Comparison of ENCODE assay signal across 21 mouse cellular contexts in the genomic region with DNA sequence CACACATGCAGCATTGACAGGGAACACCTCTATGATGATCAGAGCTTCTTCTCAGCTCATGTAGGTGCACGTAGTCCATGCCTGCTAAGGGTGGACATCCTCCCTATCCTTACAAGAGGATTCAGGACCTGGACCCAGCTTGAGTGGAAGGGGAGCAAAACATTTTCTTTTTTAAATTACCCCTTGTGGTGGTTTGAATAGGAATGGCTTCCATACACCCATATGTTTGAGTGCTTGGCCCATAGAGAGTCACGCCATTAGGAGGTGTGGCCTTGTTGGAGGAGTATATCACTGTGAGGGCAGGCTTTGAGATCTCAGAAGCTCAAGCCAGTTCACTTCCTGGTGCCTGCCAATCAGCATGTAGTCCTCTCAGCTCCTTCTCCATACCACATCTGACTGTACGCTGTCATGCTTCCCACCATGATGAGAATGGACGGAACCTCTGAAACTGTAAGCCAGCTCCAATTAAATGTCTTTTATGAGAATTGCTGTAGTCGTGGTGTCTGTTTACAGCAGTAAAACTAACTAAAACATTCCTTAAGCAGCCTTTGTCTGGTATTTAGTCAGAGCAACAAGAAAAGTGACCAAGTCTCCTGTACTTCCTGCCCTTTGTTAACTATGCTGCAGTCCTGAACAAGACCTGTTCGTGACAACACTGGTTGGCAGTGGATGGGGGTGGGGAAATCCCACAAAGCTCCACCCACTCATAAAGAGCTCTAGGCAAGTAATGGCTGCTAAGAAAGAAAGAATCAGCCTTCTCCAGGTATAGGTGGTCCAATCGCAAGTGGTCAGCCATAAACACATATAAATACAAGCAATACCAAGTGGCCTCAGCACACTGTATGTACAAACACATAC. TPM values are rescaled to one million over a fixed set of nuclear protein-coding genes. Genes with fewer than 3 reads are reported as not detected.
DNase-seq lines count a peak whose midpoint lies in the region; ATAC-seq and TF ChIP-seq lines count a peak whose summit lies in the region.
"Had no signal": no experiment of that assay in that cellular context is flagged by ENCODE, and none has a peak within 500 bp of the region (broad histone marks: within the 10 kb centered on the region; RNA-seq: fewer than 3 reads in every experiment).

No protein-coding gene starts in this region.

- H3K27me3 ChIP-seq in megakaryocyte, embryonic 14.5 days (replicated peaks), result peaks cover 3% of the 10 kb centered on the region
- H3K27me3 ChIP-seq in cerebellum, adult 2 months (ENCODE audit: control insufficient read depth, insufficient read depth, low read length), result no peaks in the 10 kb centered on the region
- H3K27me3 ChIP-seq: forebrain, embryonic 12.5 days; heart, embryonic 15.5 days; midbrain, embryonic 15.5 days had no signal

- peak overlapping the region; percentile 56 for H3K4me3 ChIP-seq in megakaryocyte, embryonic 14.5 days (replicated peaks)
- no peak overlapping the region for H3K4me3 ChIP-seq in cerebellum, adult 2 months (replicated peaks; ENCODE audit: insufficient read depth, low read depth, low read length)
- H3K4me3 ChIP-seq: forebrain, embryonic 12.5 days; heart, embryonic 15.5 days; midbrain, embryonic 15.5 days had no signal

- no peaks in the 10 kb centered on the region for H3K36me3 ChIP-seq in megakaryocyte, embryonic 14.5 days (replicated peaks; ENCODE audit: low read length)
- H3K36me3 ChIP-seq: forebrain, embryonic 12.5 days; G1E; heart, embryonic 15.5 days; midbrain, embryonic 15.5 days had no signal

- WGBS in cerebellum, adult 2 months, result 88% methylated on average over 7 of the region's 7 CpGs

- no peak for TF ChIP-seq CTCF in cerebellum, adult 2 months (IDR thresholded peaks at IDR 0.05; ENCODE audit: borderline replicate concordance, insufficient read depth, low read depth, low read length)

- ATAC-seq in megakaryocyte, adult 5-6 weeks (ENCODE audit: poor library complexity, severe bottlenecking), result no peak
- ATAC-seq: lung, postnatal 0 days; midbrain, embryonic 15.5 days had no signal

- DNase-seq in Muller cell, postnatal 12 days (ENCODE audit: inconsistent ontology term), result peak; percentile 52
- peak; percentile 69 for DNase-seq in induced T-regulatory cell, adult 2 months (ENCODE audit: low read depth)
- DNase-seq in cerebellum, adult 2 months, result no peak
- DNase-seq in frontal cortex, postnatal 25 days (ENCODE audit: low spot score in 2 of 2), result no peak
- no peak for DNase-seq in right cerebral cortex, postnatal 25 days
- DNase-seq: adrenal gland, adult 2 months; cerebellum, postnatal 14 days; embryo, embryonic 11 days; gastrocnemius, postnatal 25 days; kidney, adult 9 months; kidney, postnatal 36 days; liver; right cerebral cortex, postnatal 14 days; thymus, adult 2 months had no signal

- H3K9me3 ChIP-seq in megakaryocyte, embryonic 14.5 days, result no peaks in the 10 kb centered on the region
- H3K9me3 ChIP-seq: forebrain, embryonic 12.5 days; heart, embryonic 15.5 days; midbrain, embryonic 15.5 days had no signal

- peaks cover 37% of the 10 kb centered on the region for H3K4me1 ChIP-seq in megakaryocyte, embryonic 14.5 days
- no peaks in the 10 kb centered on the region for H3K4me1 ChIP-seq in cerebellum, adult 2 months (ENCODE audit: control insufficient read depth, insufficient read depth, low read length)
- H3K4me1 ChIP-seq: forebrain, embryonic 12.5 days; midbrain, embryonic 15.5 days had no signal

- no peak for TF ChIP-seq POLR2A in cerebellum, adult 2 months (IDR thresholded peaks at IDR 0.05; ENCODE audit: borderline replicate concordance, insufficient read depth, low read length)

- no peak overlapping the region for H3K27ac ChIP-seq in cerebellum, adult 2 months (ENCODE audit: insufficient read depth, low read length)
- H3K27ac ChIP-seq: forebrain, embryonic 12.5 days; heart, embryonic 15.5 days; midbrain, embryonic 15.5 days had no signal

RNA-seq across cellular contexts. Expression of gene Hhat, which starts 28.4 kb away (rescaled TPM):
- polyA plus RNA-seq in megakaryocyte, embryonic 14.5 days (2012; ENCODE audit: insufficient read depth, low replicate concordance), result 0.03 TPM in 1 of 2 replicates, not detected in the other
- 1.1 TPM in 2 replicates for total RNA-seq in megakaryocyte, adult 5-6 weeks (2015)
- total RNA-seq in megakaryocyte, adult 5-6 weeks (2017), result 0.99 and 2.6 TPM in 2 replicates
- polyA plus RNA-seq in cerebellum, adult 2 months (2012; rRNA removed), result 1.9 and 2.1 TPM in 2 replicates
- polyA plus RNA-seq: G1E had no signal

Comparison
In these comparisons a context has a peak if more than half of its experiments do, and no peak if none do; other contexts are left out.
1. DNase-seq: peak in Muller cell, postnatal 12 days (single experiment) and induced T-regulatory cell, adult 2 months (single experiment); none in cerebellum, adult 2 months (0 of 2), frontal cortex, postnatal 25 days (0 of 2) and right cerebral cortex, postnatal 25 days (single experiment).